Comparison of ENCODE assay signal across 9 mouse cellular contexts in the genomic region with DNA sequence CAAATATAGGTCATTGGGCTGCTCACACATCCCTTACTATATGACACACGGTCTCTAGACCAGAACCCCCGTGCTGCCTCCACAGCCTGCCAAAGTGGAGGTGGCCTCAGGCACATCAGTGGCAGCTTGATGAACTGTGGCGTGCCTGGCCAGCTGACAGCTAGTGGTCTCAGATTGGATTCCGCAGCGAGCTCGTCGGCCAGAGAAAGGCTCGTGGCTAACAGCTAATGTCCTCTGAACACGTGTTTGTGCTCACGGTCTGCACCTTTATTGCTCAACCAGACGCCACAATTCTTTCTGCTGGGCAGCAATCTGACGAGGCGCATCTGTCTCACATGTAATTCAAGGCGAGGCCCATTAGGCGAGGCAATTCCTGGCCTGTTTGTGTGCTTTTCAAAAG.
DNase-seq lines count a peak whose midpoint lies in the region; ATAC-seq and TF ChIP-seq lines count a peak whose summit lies in the region.
"Had no signal": no experiment of that assay in that cellular context is flagged by ENCODE, and none has a peak within 500 bp of the region (broad histone marks: within the 10 kb centered on the region; RNA-seq: fewer than 3 reads in every experiment).

No protein-coding gene starts in this region.

- peak overlapping the region; percentile 11; the same call in 1 of the 2 replicates for H3K27ac ChIP-seq in stomach, embryonic 16.5 days (ENCODE audit: low read length)
- no peak overlapping the region for H3K27ac ChIP-seq in stomach, postnatal 0 days (replicated peaks)
- H3K27ac ChIP-seq in hindbrain, embryonic 10.5 days = 0 out of 2 replicates have a peak overlapping the region, but pooled peaks have one; percentile 60
- no peak overlapping the region for H3K27ac ChIP-seq in intestine, embryonic 15.5 days
- H3K27ac ChIP-seq: stomach, embryonic 15.5 days had no signal

- DNase-seq in stomach, postnatal 0 days (ENCODE audit: low spot score) = no peak
- no peak for DNase-seq in hindbrain, embryonic 10.5 days (ENCODE audit: low spot score)
- peak; percentile 59 for DNase-seq in lung, postnatal 10 days
- no peak for DNase-seq in adrenal gland, postnatal 36 days
- DNase-seq: heart, postnatal 36 days had no signal

- peaks cover 5% of the 10 kb centered on the region for H3K4me1 ChIP-seq in stomach, embryonic 16.5 days (ENCODE audit: control insufficient read depth, insufficient read depth, low read length)
- no peaks in the 10 kb centered on the region for H3K4me1 ChIP-seq in stomach, postnatal 0 days (replicated peaks; ENCODE audit: control insufficient read depth, insufficient read depth)
- H3K4me1 ChIP-seq in hindbrain, embryonic 10.5 days (replicated peaks) = peaks cover 65% of the 10 kb centered on the region
- H3K4me1 ChIP-seq in intestine, embryonic 15.5 days (replicated peaks) = peaks cover 9% of the 10 kb centered on the region

- TF ChIP-seq EP300 in stomach, postnatal 0 days (optimal IDR thresholded peaks at IDR 0.05) = no peak

- no peak for ATAC-seq in stomach, embryonic 16.5 days (ENCODE audit: insufficient read depth, low FRiP score)
- ATAC-seq in stomach, postnatal 0 days (ENCODE audit: low FRiP score, low TSS enrichment) = no peak
- no peak for ATAC-seq in megakaryocyte progenitor cell, adult 5-6 weeks (replicated peaks; ENCODE audit: poor library complexity)
- no peak for ATAC-seq in intestine, embryonic 15.5 days

- no peak overlapping the region for H3K4me2 ChIP-seq in stomach, embryonic 16.5 days (ENCODE audit: low read depth, low read length)
- H3K4me2 ChIP-seq in stomach, postnatal 0 days (replicated peaks; ENCODE audit: low read depth) = no peak overlapping the region
- H3K4me2 ChIP-seq in intestine, embryonic 15.5 days (replicated peaks) = no peak overlapping the region
- H3K4me2 ChIP-seq: stomach, embryonic 15.5 days had no signal

- no peaks in the 10 kb centered on the region for H3K36me3 ChIP-seq in stomach, embryonic 16.5 days (ENCODE audit: control insufficient read depth, insufficient read depth, low read length)
- no peaks in the 10 kb centered on the region for H3K36me3 ChIP-seq in stomach, postnatal 0 days (ENCODE audit: control insufficient read depth, insufficient read depth, low read length)
- H3K36me3 ChIP-seq in hindbrain, embryonic 10.5 days = no peaks in the 10 kb centered on the region
- no peaks in the 10 kb centered on the region for H3K36me3 ChIP-seq in intestine, embryonic 15.5 days
- H3K36me3 ChIP-seq: stomach, embryonic 15.5 days had no signal

- H3K4me3 ChIP-seq in stomach, embryonic 16.5 days (replicated peaks; ENCODE audit: low read length) = no peak overlapping the region
- H3K4me3 ChIP-seq in stomach, postnatal 0 days (ENCODE audit: low read depth, low read length) = no peak overlapping the region
- H3K4me3 ChIP-seq in hindbrain, embryonic 10.5 days = no peak overlapping the region
- no peak overlapping the region for H3K4me3 ChIP-seq in intestine, embryonic 15.5 days (replicated peaks)
- H3K4me3 ChIP-seq: stomach, embryonic 15.5 days had no signal

- H3K27me3 ChIP-seq in stomach, embryonic 16.5 days (ENCODE audit: control insufficient read depth, insufficient read depth, low read length) = no peaks in the 10 kb centered on the region
- H3K27me3 ChIP-seq in stomach, postnatal 0 days (ENCODE audit: control insufficient read depth, insufficient read depth, low read length) = no peaks in the 10 kb centered on the region
- H3K27me3 ChIP-seq in hindbrain, embryonic 10.5 days (ENCODE audit: insufficient read depth, poor library complexity, severe bottlenecking) = peaks cover 3% of the 10 kb centered on the region; the same call in 1 of the 2 replicates
- H3K27me3 ChIP-seq in intestine, embryonic 15.5 days (replicated peaks) = no peaks in the 10 kb centered on the region
- H3K27me3 ChIP-seq: stomach, embryonic 15.5 days had no signal

- 31% methylated on average over 15 of the region's 15 CpGs for WGBS in stomach, embryonic 16.5 days
- WGBS in stomach, postnatal 0 days = 39% methylated on average over 15 of the region's 15 CpGs
- WGBS in hindbrain, embryonic 10.5 days = 66% methylated on average over 15 of the region's 15 CpGs
- WGBS in intestine, embryonic 15.5 days = 34% methylated on average over 15 of the region's 15 CpGs

- TF ChIP-seq CTCF in stomach, postnatal 0 days (IDR thresholded peaks at IDR 0.05; ENCODE audit: low read depth) = no peak

- H3K9ac ChIP-seq in stomach, embryonic 16.5 days (ENCODE audit: low read length) = no peak overlapping the region
- no peak overlapping the region for H3K9ac ChIP-seq in stomach, postnatal 0 days (ENCODE audit: low read length)
- H3K9ac ChIP-seq in intestine, embryonic 15.5 days = no peak overlapping the region
- H3K9ac ChIP-seq: stomach, embryonic 15.5 days had no signal

- H3K9me3 ChIP-seq in stomach, embryonic 16.5 days (replicated peaks; ENCODE audit: control insufficient read depth, low read length) = no peaks in the 10 kb centered on the region
- no peaks in the 10 kb centered on the region for H3K9me3 ChIP-seq in stomach, postnatal 0 days (ENCODE audit: control insufficient read depth, low read length)
- H3K9me3 ChIP-seq in hindbrain, embryonic 10.5 days = no peaks in the 10 kb centered on the region
- H3K9me3 ChIP-seq in intestine, embryonic 15.5 days = no peaks in the 10 kb centered on the region
- H3K9me3 ChIP-seq: stomach, embryonic 15.5 days had no signal

Comparison
In these comparisons a context has a peak if more than half of its experiments do, and no peak if none do; other contexts are left out.
1. H3K27ac ChIP-seq: peak in stomach, embryonic 16.5 days (single experiment) and hindbrain, embryonic 10.5 days (single experiment); none in stomach, postnatal 0 days (single experiment) and intestine, embryonic 15.5 days (single experiment).